Mouse (Mus musculus) left cerebral cortex, postnatal 25 days (tissue): Measurements from ENCODE around the gene Rapgef4. TPM values are rescaled to one million over a fixed set of nuclear protein-coding genes. Genes with fewer than 3 reads are reported as not detected.

Experiments
- DNase-seq, 2 experiments: peaks; one replicate each; pipeline ENCODE4 v3.0.0; 2022; ENCODE audit warnings: low spot score in 2 of 2, mixed read lengths in 1 of 2
- intact Hi-C: fragments of 180-260 bp; cut with DNase I; formaldehyde crosslinking; loops from one replicate; pipeline ENCODE4 v1.15.1; 2025
- total RNA-seq, 2 experiments: library from RNA; stranded (reverse); gene quantifications; 2 replicates each; pipeline ENCODE4 v1.2.3; 2021

The Rapgef4 gene
- total RNA-seq, 2 experiments from 2014 or later, result 372 to 386 TPM

GRCm38 (mm10) chr2:71981343-71981851 lies 357 bp downstream of the Rapgef4 start:
- no peak for DNase-seq
- intact Hi-C loops, result no loop called here

DNA sequence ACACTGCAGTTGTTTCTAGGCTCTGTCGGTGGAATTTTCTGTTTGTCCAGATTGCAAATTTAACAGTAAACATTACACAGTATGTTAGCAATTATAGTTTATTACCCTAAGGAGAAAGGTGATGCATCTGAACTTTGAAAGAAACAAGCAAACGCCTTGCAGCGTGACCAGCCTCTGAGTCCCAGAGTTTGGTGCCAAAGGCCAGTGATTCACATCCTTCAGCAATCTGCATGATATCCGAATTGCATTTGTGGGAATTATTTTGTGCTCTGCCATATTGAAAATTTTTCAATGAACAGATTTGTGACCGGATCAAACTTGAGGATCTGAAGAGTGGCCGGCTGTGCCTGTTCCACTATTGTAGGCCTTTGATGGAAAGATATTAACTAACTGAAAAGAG lies 856 bp downstream of the Rapgef4 start:
- intact Hi-C loops, result no loop called here
- DNase-seq, result no peak

- no peak for DNase-seq
- intact Hi-C loops, result no loop called here
These were observed 2.0 kb downstream of the Rapgef4 start for GRCm38 (mm10) chr2:71982868-71983597.

DNA sequence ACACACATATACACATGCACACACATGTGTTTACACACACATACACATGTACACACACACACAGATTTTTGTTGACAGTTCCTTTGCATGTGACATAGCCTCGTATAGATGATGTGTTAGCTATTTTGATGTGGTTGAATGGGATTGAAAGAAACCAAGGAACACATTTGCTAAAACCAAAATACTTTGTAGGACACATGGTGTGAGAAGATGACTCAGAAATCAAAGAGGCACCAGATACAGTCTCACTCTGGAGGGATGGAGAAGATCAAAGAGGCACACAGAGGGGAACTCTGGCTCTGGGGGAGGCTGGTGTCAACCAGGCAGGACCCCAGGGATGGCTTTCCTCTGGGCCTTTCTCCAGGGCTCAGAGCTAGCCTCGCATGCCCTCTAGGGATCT lies 4.7 kb downstream of the Rapgef4 start:
- intact Hi-C loops, result no loop called here
- DNase-seq, result peak in 1 of 2 experiments; percentile 53

DNA sequence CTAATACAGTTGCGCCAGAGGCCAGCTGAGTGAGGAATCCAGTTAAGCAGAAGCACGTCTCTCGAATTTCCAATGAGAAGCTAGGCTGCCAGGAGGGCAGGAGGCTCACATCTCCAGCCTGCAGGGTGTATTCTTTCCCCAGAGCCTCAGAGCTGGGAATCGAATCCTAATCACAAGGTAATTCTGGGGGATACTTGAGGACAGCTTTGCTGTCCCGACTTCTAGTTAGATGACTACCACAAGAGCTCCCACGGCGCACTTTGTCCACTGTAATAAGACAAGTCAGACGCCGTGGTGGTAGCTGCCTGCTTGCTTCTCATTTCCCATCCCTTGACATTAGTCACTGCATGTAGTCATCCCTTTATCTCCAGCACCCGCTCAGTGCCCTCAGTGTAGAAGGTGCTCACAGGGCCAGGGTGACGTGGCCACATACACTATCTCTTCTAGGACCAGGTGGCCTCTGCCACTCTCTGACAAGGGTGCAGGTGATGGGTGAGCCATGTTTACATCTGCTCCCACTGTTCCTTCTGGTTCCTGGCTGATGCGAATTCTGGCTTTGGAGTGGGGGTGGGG lies 5.3 kb downstream of the Rapgef4 start:
- intact Hi-C loops, result no loop called here
- no peak for DNase-seq

DNA sequence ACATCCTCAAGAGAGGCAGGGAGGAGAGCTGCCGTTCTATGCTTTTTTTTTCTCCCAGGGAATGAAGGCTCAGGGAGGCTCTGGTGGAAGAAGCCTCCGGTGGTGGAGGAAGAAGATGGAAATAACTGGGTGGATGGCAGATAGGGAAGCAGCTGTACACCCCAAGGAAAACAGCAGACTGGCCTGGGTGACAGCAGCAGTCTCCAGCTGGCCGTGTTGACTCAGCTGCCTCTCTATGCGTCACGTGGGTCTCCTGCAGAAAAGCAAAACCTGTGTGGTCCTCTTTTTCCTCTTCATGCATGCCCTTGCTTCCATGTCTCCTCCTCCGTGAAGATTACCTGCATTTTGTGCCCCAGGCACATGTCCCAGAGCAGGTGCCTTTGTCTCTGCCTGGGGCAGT lies 7.5 kb downstream of the Rapgef4 start:
- peak in 1 of 2 experiments; percentile 81 for DNase-seq
- intact Hi-C loops, result no loop called here

DNA sequence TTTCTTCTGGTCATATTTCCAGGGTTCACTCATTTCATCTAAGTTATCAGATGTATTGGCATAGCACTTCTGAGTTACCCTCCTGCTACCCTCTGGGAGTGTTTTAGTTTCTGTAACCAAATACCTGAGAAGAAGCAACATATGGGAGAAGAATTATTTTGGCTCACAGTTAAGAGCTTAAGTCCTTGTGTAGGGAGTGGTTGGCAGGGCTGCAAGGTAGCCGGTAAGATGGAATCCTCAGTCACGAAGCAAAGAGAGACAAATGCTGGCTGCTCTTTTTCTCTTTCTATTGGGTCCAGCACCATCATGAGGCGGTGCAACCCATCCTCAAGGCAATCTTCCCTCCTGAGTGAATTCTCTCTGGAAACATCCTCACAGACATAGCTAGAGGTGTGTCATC lies 11.1 kb downstream of the Rapgef4 start:
- DNase-seq, result no peak
- intact Hi-C loops, result no loop called here

- intact Hi-C loops, result no loop called here
- peak in 1 of 2 experiments; percentile 61 for DNase-seq
These were observed 12.8 kb downstream of the Rapgef4 start for GRCm38 (mm10) chr2:71993729-71994423.

DNA sequence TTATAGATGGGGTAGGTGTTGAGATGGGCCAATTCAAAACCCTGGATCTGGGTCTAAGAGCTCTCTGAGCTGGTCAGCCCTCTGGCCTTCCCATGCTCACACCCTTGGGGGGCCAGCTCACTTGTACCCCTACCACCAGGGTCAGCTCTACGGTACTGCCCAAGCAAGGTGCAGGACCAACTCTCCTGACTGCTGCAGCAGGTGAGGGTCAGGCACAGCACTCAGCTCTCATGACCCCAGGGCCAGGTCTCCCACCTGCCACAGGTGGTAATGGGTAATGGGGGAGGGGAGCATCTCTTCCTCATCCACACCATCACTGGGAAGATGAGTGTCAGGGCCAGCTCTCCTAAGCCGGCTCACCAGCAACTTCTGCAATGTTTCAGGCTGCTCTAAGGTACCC lies 17.5 kb downstream of the Rapgef4 start:
- DNase-seq, result no peak
- intact Hi-C loops, result no loop called here

DNA sequence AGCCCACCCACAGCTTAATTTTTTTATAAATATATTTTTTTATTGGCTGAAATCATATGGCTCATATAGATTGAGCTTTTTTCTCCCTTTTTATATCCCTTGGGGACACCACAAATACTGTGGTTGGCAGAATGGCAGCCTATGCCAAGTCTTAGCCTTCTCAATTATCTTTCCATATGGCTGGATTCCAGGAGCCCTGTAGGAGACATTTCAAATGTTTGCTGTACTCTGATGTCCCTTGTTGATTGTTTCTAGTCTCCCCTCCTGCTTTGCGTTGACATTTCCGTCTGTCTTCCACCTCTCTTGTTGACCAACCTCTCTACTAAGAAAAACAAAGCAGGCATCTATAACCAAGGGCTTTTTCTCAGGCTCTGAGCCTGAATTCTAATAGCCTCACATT lies 19.1 kb downstream of the Rapgef4 start:
- no peak for DNase-seq

GRCm38 (mm10) chr2:72002843-72003370 lies 21.9 kb downstream of the Rapgef4 start:
- no peak for DNase-seq
- intact Hi-C loops, result no loop called here

More for the DNA sequence above, 19.1 kb downstream of the Rapgef4 start:
- intact Hi-C loops, result no loop called here

- intact Hi-C loops, result no loop called here
These were observed 22.9 kb downstream of the Rapgef4 start for GRCm38 (mm10) chr2:72003756-72004525.

DNA sequence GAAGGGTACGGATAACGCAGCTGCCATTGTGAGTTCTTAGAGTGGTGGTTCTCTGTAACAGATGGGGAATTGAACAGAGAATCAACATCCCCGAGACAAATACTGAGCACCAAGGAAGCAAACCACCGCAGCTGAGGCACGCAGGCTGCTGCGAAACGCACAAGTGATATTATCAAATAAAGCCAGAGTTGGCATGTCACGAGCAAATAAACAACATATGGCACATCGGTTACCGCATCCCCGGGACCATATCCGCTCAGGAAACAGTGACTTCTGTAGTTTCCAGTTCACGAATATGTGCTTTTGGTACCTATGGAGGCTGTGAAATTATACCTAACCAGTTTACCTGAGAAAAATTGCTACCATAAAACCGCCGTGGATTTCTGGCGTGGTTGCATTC lies 24.0 kb downstream of the Rapgef4 start:
- no peak for DNase-seq
- intact Hi-C loops, result no loop called here

More at GRCm38 (mm10) chr2:72003756-72004525, 22.9 kb downstream of the Rapgef4 start:
- no peak for DNase-seq

DNA sequence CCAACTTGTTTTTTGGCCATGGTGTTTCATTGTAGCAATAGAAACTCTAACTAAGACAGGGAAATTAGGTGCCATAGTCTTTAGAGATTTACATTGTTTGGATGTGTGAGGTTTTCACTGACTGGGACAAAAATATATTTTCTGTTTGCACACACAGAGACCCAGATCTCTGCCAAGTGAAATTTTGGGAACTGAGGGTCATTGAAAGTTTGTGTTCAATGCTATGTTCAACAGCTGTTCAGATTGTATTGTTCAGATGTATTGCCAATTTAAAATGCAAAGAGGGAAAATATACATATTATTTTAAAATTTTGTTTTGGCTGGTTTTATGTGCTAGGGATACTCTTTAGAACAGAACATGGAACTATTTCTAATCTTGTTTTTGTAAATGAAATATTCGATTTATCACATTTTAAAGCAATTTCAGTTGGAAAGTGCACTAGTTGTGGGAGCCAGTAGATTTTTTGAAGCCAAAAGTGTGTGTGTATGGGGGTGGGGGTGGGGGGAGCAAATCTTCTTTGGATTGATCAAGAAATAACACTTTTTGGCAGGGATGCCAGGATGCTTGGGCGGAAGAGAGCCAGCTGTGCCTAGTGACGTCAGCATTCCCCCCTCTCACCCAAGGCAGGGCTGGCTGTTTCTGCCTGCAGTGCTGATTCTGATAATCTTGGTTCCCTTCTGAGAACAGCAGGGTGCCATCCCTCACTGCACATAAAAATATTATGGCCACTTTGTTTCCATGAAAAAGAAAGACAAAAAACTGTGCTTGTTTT lies 28.6 kb downstream of the Rapgef4 start:
- peak; percentile 58 to 87 for DNase-seq
- intact Hi-C loops, result no loop called here

DNA sequence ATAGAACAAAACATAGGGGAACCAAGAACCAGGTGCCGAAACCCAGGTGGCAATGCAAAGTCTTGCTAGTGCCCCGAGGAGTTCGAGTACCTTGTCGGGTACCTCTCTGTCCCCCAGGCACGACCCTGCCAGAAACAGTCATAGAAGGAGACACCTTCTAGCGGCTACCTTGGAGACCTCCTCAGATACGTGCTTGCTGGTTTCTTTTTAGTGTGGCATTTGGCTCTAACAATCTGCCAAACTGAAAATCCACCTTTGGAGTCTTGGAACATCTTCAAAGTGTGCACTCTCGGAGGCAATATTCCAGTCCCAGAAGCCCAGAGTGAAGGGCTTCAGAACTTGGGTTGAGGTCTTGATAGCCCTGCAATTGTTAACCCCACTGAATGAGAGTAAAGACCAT lies 34.3 kb downstream of the Rapgef4 start:
- intact Hi-C loops, result no loop called here
- no peak for DNase-seq

- DNase-seq, result peak; percentile 54 to 90
- intact Hi-C loops, result no loop called here
These were observed 35.0 kb downstream of the Rapgef4 start for GRCm38 (mm10) chr2:72016013-72016412.

DNA sequence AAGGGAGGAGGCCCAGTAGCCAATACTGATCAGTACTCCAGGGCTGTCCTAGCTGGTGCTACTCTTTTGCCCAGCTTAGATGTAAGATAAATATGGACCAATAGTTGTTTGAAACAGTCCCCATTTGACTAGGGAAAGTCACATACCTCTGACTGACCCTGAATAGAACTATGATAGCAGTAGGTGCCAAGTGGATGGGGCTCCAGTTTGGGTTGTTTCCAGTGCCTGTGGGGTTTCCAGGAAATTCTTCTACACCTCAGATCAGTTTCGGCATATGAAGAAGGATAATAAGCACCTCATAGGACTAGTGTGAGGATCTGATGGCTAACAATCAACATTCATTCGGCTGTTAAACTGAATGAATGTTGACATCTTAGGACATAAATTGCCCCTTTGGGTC lies 36.1 kb downstream of the Rapgef4 start:
- intact Hi-C loops, result no loop called here
- DNase-seq, result no peak

- intact Hi-C loops, result no loop called here
- no peak for DNase-seq
These were observed 37.7 kb downstream of the Rapgef4 start for GRCm38 (mm10) chr2:72018736-72019135.

DNA sequence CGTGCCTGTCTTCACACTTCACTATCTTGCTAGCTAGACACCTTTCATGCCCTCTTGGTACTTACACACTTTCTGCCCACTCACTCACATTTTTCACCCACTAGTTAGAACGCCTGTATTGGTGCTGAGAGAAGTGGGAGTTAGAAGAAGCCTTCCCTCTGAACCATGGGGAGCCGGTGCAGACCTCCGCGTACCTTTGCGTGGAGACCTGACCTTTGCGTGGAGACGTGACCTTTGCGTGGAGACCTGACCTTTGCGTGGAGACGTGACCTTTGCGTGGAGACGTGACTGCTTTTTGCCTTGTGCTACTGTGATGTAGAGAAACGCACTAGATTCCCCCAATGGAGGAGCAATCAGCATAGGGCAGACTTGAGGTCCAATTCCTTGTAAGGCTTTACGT lies 39.7 kb downstream of the Rapgef4 start:
- intact Hi-C loops, result no loop called here
- no peak for DNase-seq
